Mouse (Mus musculus) cerebellum, adult 2 months (tissue): Measurements from ENCODE around the gene Avpr1b.

Experiments
- CTCF ChIP-seq: fragments of 200-500 bp; IDR thresholded peaks from 2 replicates; pipeline ENCODE4 v1.5.1; 2011; ENCODE audit warnings: low read depth, mild to moderate bottlenecking, control low read depth, low read length, moderate library complexity, borderline replicate concordance; ENCODE audit not compliant: insufficient read depth
- POLR2A ChIP-seq: fragments of 200-500 bp; IDR thresholded peaks from 2 replicates; pipeline ENCODE4 v1.6.1; 2011; ENCODE audit warnings: low read length, control low read depth, borderline replicate concordance; ENCODE audit not compliant: insufficient read depth

DNA sequence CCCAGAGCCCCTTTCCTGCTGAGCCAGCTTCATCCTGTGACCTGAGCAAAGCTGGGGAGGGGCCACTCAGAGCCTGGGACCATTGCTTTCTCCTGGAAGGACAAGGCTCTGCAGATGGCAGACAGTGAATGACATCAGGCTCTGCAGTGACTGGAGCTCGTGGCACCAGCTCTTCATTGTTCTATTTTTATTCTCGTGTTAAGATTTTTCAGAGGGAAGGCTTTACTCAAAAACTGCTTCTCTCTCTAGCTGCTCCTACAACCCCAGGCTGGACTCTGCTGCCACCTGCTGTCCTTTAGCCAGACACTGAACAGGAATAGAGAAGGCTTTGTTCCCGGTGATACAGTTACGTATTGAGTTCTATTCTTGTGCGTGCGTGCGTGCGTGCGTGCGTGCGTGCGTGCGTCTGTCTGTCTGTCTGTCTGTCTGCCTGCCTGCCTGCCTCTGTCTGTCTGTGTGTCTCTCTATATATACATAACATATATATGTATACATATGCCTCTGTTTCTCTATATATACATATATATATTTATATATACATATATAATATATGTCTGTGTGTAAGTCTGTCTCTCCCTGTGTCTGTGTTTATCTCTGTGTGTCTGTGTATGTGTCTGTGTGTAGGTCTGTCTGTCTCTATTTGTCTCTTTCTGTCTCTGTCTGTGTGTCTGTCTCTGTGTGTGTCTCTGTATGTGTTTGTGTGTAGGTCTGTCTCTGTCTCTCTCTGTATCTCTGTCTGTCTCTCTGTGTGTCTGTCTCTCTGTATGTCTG is 43.8 kb upstream of the Avpr1b start:
- peak; percentile 91 for TF ChIP-seq CTCF
- TF ChIP-seq POLR2A, result no peak
